Mouse (Mus musculus): ENCODE measurements around the gene Pla2r1. TPM values are rescaled to one million over a fixed set of nuclear protein-coding genes. Genes with fewer than 3 reads are reported as not detected.

Gene Pla2r1
- polyA plus RNA-seq, 1 experiment from 2014 or later: 0.65 TPM

- Histone ChIP-seq H3K27me3 (no peaks in the 10 kb centered on the region), H3K4me3 (no peak overlapping the region), H3K4me1 (no peaks in the 10 kb centered on the region), H3K9ac (replicated peaks) (no peak overlapping the region), H3K27ac (replicated peaks) (no peak overlapping the region), H3K4me2 (replicated peaks) (no peak overlapping the region), H3K36me3 (no peaks in the 10 kb centered on the region), H3K9me3 (no peaks in the 10 kb centered on the region)
- WGBS: 8% methylated on average over 6 of the region's 6 CpGs
- ATAC-seq (ENCODE audit: low FRiP score, low read depth): peak; percentile 41; the same call in 1 of the 2 replicates
Measured at GRCm38 (mm10) chr2:60418075-60418474, 135.0 kb downstream of the Pla2r1 start.

- H3K9ac ChIP-seq (replicated peaks): no peak overlapping the region
- H3K4me1 ChIP-seq: no peaks in the 10 kb centered on the region
- no peaks in the 10 kb centered on the region for H3K9me3 ChIP-seq
- H3K27me3 ChIP-seq: no peaks in the 10 kb centered on the region
- ATAC-seq (ENCODE audit: low FRiP score, low read depth): no peak
- no peaks in the 10 kb centered on the region for H3K36me3 ChIP-seq
- WGBS: 55% methylated on average over 8 of the region's 8 CpGs
- H3K4me3 ChIP-seq: no peak overlapping the region
- no peak overlapping the region for H3K27ac ChIP-seq (replicated peaks)
- no peak overlapping the region for H3K4me2 ChIP-seq (replicated peaks)
Measured at GRCm38 (mm10) chr2:60414334-60414733, 138.8 kb downstream of the Pla2r1 start.

GRCm38 (mm10) chr2:60413006-60413650 is 140.0 kb downstream of the Pla2r1 start:
- no peaks in the 10 kb centered on the region for H3K4me1 ChIP-seq
- 85% methylated on average over 18 of the region's 18 CpGs for WGBS
- H3K9ac ChIP-seq (replicated peaks): no peak overlapping the region
- ATAC-seq (ENCODE audit: low FRiP score, low read depth): no peak
- no peaks in the 10 kb centered on the region for H3K9me3 ChIP-seq
- H3K36me3 ChIP-seq: no peaks in the 10 kb centered on the region
- H3K27me3 ChIP-seq: no peaks in the 10 kb centered on the region
- no peak overlapping the region for H3K27ac ChIP-seq (replicated peaks)
- H3K4me3 ChIP-seq: no peak overlapping the region
- H3K4me2 ChIP-seq (replicated peaks): no peak overlapping the region

GRCm38 (mm10) chr2:60411181-60411580 is 141.9 kb downstream of the Pla2r1 start:
- 84% methylated on average over 7 of the region's 7 CpGs for WGBS
- no peak overlapping the region for H3K9ac ChIP-seq (replicated peaks)

GRCm38 (mm10) chr2:60409989-60410763 is 142.9 kb downstream of the Pla2r1 start:
- Histone ChIP-seq H3K4me3 (no peak overlapping the region), H3K27ac (replicated peaks) (no peak overlapping the region), H3K36me3 (no peaks in the 10 kb centered on the region), H3K4me1 (no peaks in the 10 kb centered on the region), H3K9ac (replicated peaks) (no peak overlapping the region), H3K4me2 (replicated peaks) (no peak overlapping the region), H3K27me3 (no peaks in the 10 kb centered on the region), H3K9me3 (no peaks in the 10 kb centered on the region)
- 79% methylated on average over 11 of the region's 11 CpGs for WGBS
- no peak for ATAC-seq (ENCODE audit: low FRiP score, low read depth)

More at GRCm38 (mm10) chr2:60411181-60411580, 141.9 kb downstream of the Pla2r1 start:
- H3K9me3 ChIP-seq: no peaks in the 10 kb centered on the region
- no peak for ATAC-seq (ENCODE audit: low FRiP score, low read depth)
- no peaks in the 10 kb centered on the region for H3K36me3 ChIP-seq
- H3K27ac ChIP-seq (replicated peaks): no peak overlapping the region
- H3K4me2 ChIP-seq (replicated peaks): no peak overlapping the region
- H3K4me1 ChIP-seq: no peaks in the 10 kb centered on the region
- no peaks in the 10 kb centered on the region for H3K27me3 ChIP-seq
- no peak overlapping the region for H3K4me3 ChIP-seq

GRCm38 (mm10) chr2:60409194-60409593 is 143.9 kb downstream of the Pla2r1 start:
- ATAC-seq (ENCODE audit: low FRiP score, low read depth): no peak
- no peak overlapping the region for H3K4me3 ChIP-seq
- whole genome bisulfite sequencing: 52% methylated on average over 6 of the region's 6 CpGs

GRCm38 (mm10) chr2:60407387-60407786 is 145.7 kb downstream of the Pla2r1 start:
- H3K27ac ChIP-seq (replicated peaks): no peak overlapping the region
- H3K4me2 ChIP-seq (replicated peaks): no peak overlapping the region
- no peak overlapping the region for H3K9ac ChIP-seq (replicated peaks)
- H3K27me3 ChIP-seq: no peaks in the 10 kb centered on the region
- no peak for ATAC-seq (ENCODE audit: low FRiP score, low read depth)
- WGBS: 87% methylated on average over 2 of the region's 2 CpGs
- no peak overlapping the region for H3K4me3 ChIP-seq
- no peaks in the 10 kb centered on the region for H3K9me3 ChIP-seq
- H3K36me3 ChIP-seq: no peaks in the 10 kb centered on the region
- H3K4me1 ChIP-seq: no peaks in the 10 kb centered on the region

More at GRCm38 (mm10) chr2:60409194-60409593, 143.9 kb downstream of the Pla2r1 start:
- no peaks in the 10 kb centered on the region for H3K27me3 ChIP-seq
- H3K36me3 ChIP-seq: no peaks in the 10 kb centered on the region
- H3K27ac ChIP-seq (replicated peaks): no peak overlapping the region
- H3K4me1 ChIP-seq: no peaks in the 10 kb centered on the region
- no peaks in the 10 kb centered on the region for H3K9me3 ChIP-seq
- no peak overlapping the region for H3K9ac ChIP-seq (replicated peaks)
- no peak overlapping the region for H3K4me2 ChIP-seq (replicated peaks)

- WGBS: 90% methylated on average over 5 of the region's 5 CpGs
- H3K36me3 ChIP-seq: no peaks in the 10 kb centered on the region
- H3K9me3 ChIP-seq: no peaks in the 10 kb centered on the region
- H3K27ac ChIP-seq (replicated peaks): no peak overlapping the region
- no peaks in the 10 kb centered on the region for H3K4me1 ChIP-seq
- H3K4me2 ChIP-seq (replicated peaks): no peak overlapping the region
- H3K9ac ChIP-seq (replicated peaks): no peak overlapping the region
- ATAC-seq (ENCODE audit: low FRiP score, low read depth): no peak
- no peaks in the 10 kb centered on the region for H3K27me3 ChIP-seq
- H3K4me3 ChIP-seq: no peak overlapping the region
Measured at GRCm38 (mm10) chr2:60405431-60405830, 147.7 kb downstream of the Pla2r1 start.

GRCm38 (mm10) chr2:60404763-60405162 is 148.3 kb downstream of the Pla2r1 start:
- H3K27ac ChIP-seq (replicated peaks): no peak overlapping the region
- H3K36me3 ChIP-seq: no peaks in the 10 kb centered on the region
- H3K4me3 ChIP-seq: no peak overlapping the region
- no peak for ATAC-seq (ENCODE audit: low FRiP score, low read depth)
- no peak overlapping the region for H3K4me2 ChIP-seq (replicated peaks)
- no peaks in the 10 kb centered on the region for H3K27me3 ChIP-seq
- 95% methylated on average over 7 of the region's 7 CpGs for WGBS
- no peak overlapping the region for H3K9ac ChIP-seq (replicated peaks)
- no peaks in the 10 kb centered on the region for H3K4me1 ChIP-seq
- H3K9me3 ChIP-seq: no peaks in the 10 kb centered on the region

GRCm38 (mm10) chr2:60401694-60402093 is 151.4 kb downstream of the Pla2r1 start:
- H3K9me3 ChIP-seq: no peaks in the 10 kb centered on the region
- H3K36me3 ChIP-seq: no peaks in the 10 kb centered on the region
- H3K4me3 ChIP-seq: no peak overlapping the region
- H3K27me3 ChIP-seq: no peaks in the 10 kb centered on the region
- H3K4me2 ChIP-seq (replicated peaks): no peak overlapping the region
- H3K9ac ChIP-seq (replicated peaks): no peak overlapping the region
- H3K27ac ChIP-seq (replicated peaks): no peak overlapping the region
- WGBS: 78% methylated on average over 5 of the region's 5 CpGs
- no peaks in the 10 kb centered on the region for H3K4me1 ChIP-seq
- no peak for ATAC-seq (ENCODE audit: low FRiP score, low read depth)

GRCm38 (mm10) chr2:60393786-60394185 is 159.3 kb downstream of the Pla2r1 start:
- no peak for ATAC-seq (ENCODE audit: low FRiP score, low read depth)

GRCm38 (mm10) chr2:60392286-60392685 is 160.8 kb downstream of the Pla2r1 start:
- Histone ChIP-seq H3K27ac (replicated peaks) (no peak overlapping the region), H3K27me3 (no peaks in the 10 kb centered on the region), H3K9ac (replicated peaks) (no peak overlapping the region), H3K4me2 (replicated peaks) (no peak overlapping the region), H3K4me3 (no peak overlapping the region), H3K36me3 (no peaks in the 10 kb centered on the region), H3K4me1 (no peaks in the 10 kb centered on the region), H3K9me3 (no peaks in the 10 kb centered on the region)
- no peak for ATAC-seq (ENCODE audit: low FRiP score, low read depth)
- 88% methylated on average over 4 of the region's 4 CpGs for WGBS

More at GRCm38 (mm10) chr2:60393786-60394185, 159.3 kb downstream of the Pla2r1 start:
- Histone ChIP-seq H3K9me3 (no peaks in the 10 kb centered on the region), H3K4me3 (no peak overlapping the region), H3K27me3 (no peaks in the 10 kb centered on the region), H3K27ac (replicated peaks) (no peak overlapping the region), H3K36me3 (no peaks in the 10 kb centered on the region), H3K4me2 (replicated peaks) (no peak overlapping the region), H3K4me1 (no peaks in the 10 kb centered on the region), H3K9ac (replicated peaks) (no peak overlapping the region)
- WGBS: 83% methylated on average over 6 of the region's 6 CpGs

Data from midbrain, embryonic 12.5 days (tissue).